Mouse (Mus musculus) midbrain, embryonic 15.5 days (tissue): ENCODE results near the gene Krt1. TPM values are rescaled to one million over a fixed set of nuclear protein-coding genes. Genes with fewer than 3 reads are reported as not detected.
A peak's percentile ranks its signal among the peaks of the same experiment; 100 is the strongest.

Experiments used
- ATAC-seq: fragments of 200-750 bp; cut with Nextera tagmentation; replicated peaks from 2 replicates; pipeline ENCODE4 v1.8.0; 2017; ENCODE audit warnings: moderate TSS enrichment
- H3K27ac ChIP-seq: fragments of 300-500 bp; sonication (generic); 2 replicates; pipeline ENCODE4 v1.5.1; 2015; ENCODE audit warnings: mild to moderate bottlenecking, inconsistent platforms
- H3K27me3 ChIP-seq: fragments of 300-500 bp; sonication (generic); replicated peaks from 2 replicates; pipeline ENCODE4 v1.6.1; 2015; ENCODE audit warnings: inconsistent platforms
- H3K36me3 ChIP-seq: fragments of 300-500 bp; sonication (generic); replicated peaks from 2 replicates; pipeline ENCODE4 v1.6.1; 2015; ENCODE audit warnings: inconsistent platforms
- H3K4me1 ChIP-seq: fragments of 300-500 bp; sonication (generic); 2 replicates; pipeline ENCODE4 v1.6.1; 2015; ENCODE audit warnings: inconsistent platforms
- H3K4me2 ChIP-seq: fragments of 300-500 bp; sonication (generic); 2 replicates; pipeline ENCODE4 v1.6.1; 2015; ENCODE audit warnings: inconsistent platforms, mild to moderate bottlenecking, moderate library complexity
- H3K4me3 ChIP-seq: fragments of 300-500 bp; sonication (generic); 2 replicates; pipeline ENCODE4 v1.5.1; 2015; ENCODE audit warnings: mild to moderate bottlenecking, inconsistent platforms
- H3K9ac ChIP-seq: fragments of 300-500 bp; sonication (generic); 2 replicates; pipeline ENCODE4 v1.6.1; 2015; ENCODE audit warnings: mild to moderate bottlenecking, inconsistent platforms
- H3K9me3 ChIP-seq: fragments of 300-500 bp; sonication (generic); 2 replicates; pipeline ENCODE4 v1.6.1; 2016; ENCODE audit warnings: inconsistent platforms
- WGBS: fragments of 180-500 bp; shearing (Covaris S2); methylation state at CpG from one replicate; pipeline ENCODE4 v1.1.7; 2015; ENCODE audit warnings: mixed read lengths; 5-methylcytosine and 5-hydroxymethylcytosine counted together
- polyA plus RNA-seq: library from polyadenylated mRNA; unstranded; fragments of >200 nt; fragmentation: Nextera tagmentation; extraction: Ambion mirVana; gene quantifications from 2 replicates; pipeline ENCODE4 v1.2.1, GENCODE M21; 2015

The Krt1 gene
- polyA plus RNA-seq: 12.3 and 12.8 TPM in 2 replicates

DNA sequence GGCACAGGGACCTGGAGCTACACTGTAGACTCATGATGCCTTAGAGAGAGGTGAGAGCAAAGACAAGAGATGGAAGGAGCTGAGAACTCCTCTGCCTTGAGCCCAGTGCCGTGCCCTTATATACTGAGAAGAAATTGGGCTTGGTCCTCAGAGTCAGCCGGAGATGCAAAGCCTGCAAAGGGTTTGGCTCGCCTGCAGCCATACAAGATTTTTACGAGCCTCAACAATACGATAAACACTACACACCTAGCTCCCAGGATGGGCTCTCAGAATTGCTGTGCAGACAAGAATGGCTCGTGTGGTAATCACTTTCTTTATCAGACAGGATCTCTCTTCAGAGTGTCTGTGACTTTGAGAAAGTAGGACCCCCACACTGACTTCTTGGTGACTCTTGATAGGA, at the start of gene Krt1:
Krt1 (minus strand) TSS at position 101 of the 400 bp plus-strand sequence.
- H3K9me3 ChIP-seq: no peaks in the 10 kb centered on the region
- no peak within 1 kb of the TSS for H3K27ac ChIP-seq
- H3K9ac ChIP-seq: no peak within 1 kb of the TSS
- no peak within 1 kb of the TSS for H3K4me2 ChIP-seq
- no peak within 1 kb of the TSS for H3K4me3 ChIP-seq
- H3K27me3 ChIP-seq: no peaks in the 10 kb centered on the region
- H3K4me1 ChIP-seq: peaks cover 8% of the 10 kb centered on the region
- no peak for ATAC-seq
- WGBS: 84% methylated on average over 6 of the region's 6 CpGs
- H3K36me3 ChIP-seq: no peaks in the 10 kb centered on the region

- H3K4me1 ChIP-seq: no peaks in the 10 kb centered on the region
- H3K9me3 ChIP-seq: no peaks in the 10 kb centered on the region
- no peaks in the 10 kb centered on the region for H3K27me3 ChIP-seq
- WGBS: 93% methylated on average over 4 of the region's 4 CpGs
- no peak overlapping the region for H3K4me2 ChIP-seq
- H3K4me3 ChIP-seq: no peak overlapping the region
- no peaks in the 10 kb centered on the region for H3K36me3 ChIP-seq
- no peak overlapping the region for H3K27ac ChIP-seq
- ATAC-seq: no peak
- H3K9ac ChIP-seq: no peak overlapping the region
Observed at GRCm38 (mm10) chr15:101895216-101895615, 44.6 kb upstream of the Krt1 start.

- Histone ChIP-seq H3K9ac (no peak within 1 kb of the TSS), H3K4me3 (no peak within 1 kb of the TSS), H3K27ac (no peak within 1 kb of the TSS), H3K4me1 (no peaks in the 10 kb centered on the region), H3K4me2 (no peak within 1 kb of the TSS), H3K36me3 (no peaks in the 10 kb centered on the region), H3K9me3 (no peaks in the 10 kb centered on the region), H3K27me3 (no peaks in the 10 kb centered on the region)
- no peak for ATAC-seq
- WGBS: 55% methylated on average over 4 of the region's 4 CpGs
Observed at GRCm38 (mm10) chr15:101892820-101893219, 42.2 kb upstream of the Krt1 start, which contains the start of gene Krt76. Krt76 (minus strand) TSS chr15:101892920.

DNA sequence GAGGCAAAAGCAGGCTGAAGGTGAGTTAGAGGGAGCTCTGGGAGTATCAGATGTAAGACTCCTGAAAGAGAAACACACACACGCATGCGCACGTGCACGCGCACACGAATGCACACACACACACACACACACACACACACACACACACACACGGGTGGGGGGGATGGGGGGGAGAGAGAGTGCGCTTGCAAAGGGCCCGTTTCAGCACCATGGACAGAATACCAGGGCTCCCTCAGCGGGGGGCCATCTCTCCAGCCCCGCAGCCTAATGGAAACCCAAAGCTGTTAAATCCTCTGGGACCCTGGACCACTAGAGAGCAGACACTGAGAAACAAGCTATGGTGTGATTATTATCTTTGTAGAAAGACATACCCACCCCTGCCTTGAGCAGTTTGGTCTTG, 29.2 kb upstream of the Krt1 start:
- ATAC-seq: no peak
- Histone ChIP-seq H3K4me2 (peak overlapping the region; percentile 18; the same call in 1 of the 2 replicates), H3K4me3 (no peak overlapping the region), H3K36me3 (no peaks in the 10 kb centered on the region), H3K27me3 (no peaks in the 10 kb centered on the region), H3K4me1 (no peaks in the 10 kb centered on the region), H3K27ac (no peak overlapping the region), H3K9ac (no peak overlapping the region), H3K9me3 (no peaks in the 10 kb centered on the region)
- 26% methylated on average over 10 of the region's 11 CpGs for WGBS

GRCm38 (mm10) chr15:101878041-101878440, 27.4 kb upstream of the Krt1 start:
- H3K27me3 ChIP-seq: no peaks in the 10 kb centered on the region
- WGBS: 76% methylated on average over 2 of the region's 2 CpGs
- H3K9me3 ChIP-seq: no peaks in the 10 kb centered on the region
- no peak overlapping the region for H3K4me2 ChIP-seq
- no peaks in the 10 kb centered on the region for H3K4me1 ChIP-seq
- no peak overlapping the region for H3K27ac ChIP-seq
- ATAC-seq: no peak
- no peak overlapping the region for H3K9ac ChIP-seq
- no peak overlapping the region for H3K4me3 ChIP-seq
- H3K36me3 ChIP-seq: no peaks in the 10 kb centered on the region

GRCm38 (mm10) chr15:101874383-101874782, 23.8 kb upstream of the Krt1 start:
- Histone ChIP-seq H3K27me3 (no peaks in the 10 kb centered on the region), H3K4me1 (peaks cover 3% of the 10 kb centered on the region), H3K27ac (no peak overlapping the region), H3K9ac (no peak overlapping the region), H3K9me3 (no peaks in the 10 kb centered on the region), H3K4me2 (no peak overlapping the region), H3K36me3 (no peaks in the 10 kb centered on the region), H3K4me3 (no peak overlapping the region)
- WGBS: 88% methylated on average over 1 of the region's 1 CpGs
- no peak for ATAC-seq

- Histone ChIP-seq H3K4me3 (no peak overlapping the region), H3K4me1 (peaks cover 10% of the 10 kb centered on the region), H3K9ac (no peak overlapping the region), H3K4me2 (no peak overlapping the region), H3K9me3 (no peaks in the 10 kb centered on the region), H3K27ac (no peak overlapping the region), H3K36me3 (no peaks in the 10 kb centered on the region), H3K27me3 (no peaks in the 10 kb centered on the region)
- WGBS: 59% methylated on average over 4 of the region's 4 CpGs
- no peak for ATAC-seq
Observed at GRCm38 (mm10) chr15:101873231-101873630, 22.6 kb upstream of the Krt1 start.

- H3K27ac ChIP-seq: peak within 1 kb of the TSS; percentile 36; the same call in 1 of the 2 replicates
- no peak within 1 kb of the TSS for H3K4me2 ChIP-seq
- peak; percentile 70 for ATAC-seq
- H3K27me3 ChIP-seq: no peaks in the 10 kb centered on the region
- no peaks in the 10 kb centered on the region for H3K9me3 ChIP-seq
- H3K4me3 ChIP-seq: no peak within 1 kb of the TSS
- WGBS: 23% methylated on average over 6 of the region's 6 CpGs
- H3K9ac ChIP-seq: no peak within 1 kb of the TSS
- peaks cover 10% of the 10 kb centered on the region for H3K4me1 ChIP-seq
- no peaks in the 10 kb centered on the region for H3K36me3 ChIP-seq
Observed at GRCm38 (mm10) chr15:101869431-101869830, 18.8 kb upstream of the Krt1 start, which contains the start of gene Krt77. Krt77 (minus strand) TSS chr15:101869705.

- Histone ChIP-seq H3K4me3 (no peak overlapping the region), H3K9ac (no peak overlapping the region), H3K9me3 (no peaks in the 10 kb centered on the region), H3K36me3 (no peaks in the 10 kb centered on the region), H3K4me2 (no peak overlapping the region), H3K4me1 (peaks cover 10% of the 10 kb centered on the region), H3K27me3 (no peaks in the 10 kb centered on the region), H3K27ac (no peak overlapping the region)
- 83% methylated on average over 7 of the region's 7 CpGs for WGBS
- no peak for ATAC-seq
Observed at GRCm38 (mm10) chr15:101866754-101867153, 16.2 kb upstream of the Krt1 start.

DNA sequence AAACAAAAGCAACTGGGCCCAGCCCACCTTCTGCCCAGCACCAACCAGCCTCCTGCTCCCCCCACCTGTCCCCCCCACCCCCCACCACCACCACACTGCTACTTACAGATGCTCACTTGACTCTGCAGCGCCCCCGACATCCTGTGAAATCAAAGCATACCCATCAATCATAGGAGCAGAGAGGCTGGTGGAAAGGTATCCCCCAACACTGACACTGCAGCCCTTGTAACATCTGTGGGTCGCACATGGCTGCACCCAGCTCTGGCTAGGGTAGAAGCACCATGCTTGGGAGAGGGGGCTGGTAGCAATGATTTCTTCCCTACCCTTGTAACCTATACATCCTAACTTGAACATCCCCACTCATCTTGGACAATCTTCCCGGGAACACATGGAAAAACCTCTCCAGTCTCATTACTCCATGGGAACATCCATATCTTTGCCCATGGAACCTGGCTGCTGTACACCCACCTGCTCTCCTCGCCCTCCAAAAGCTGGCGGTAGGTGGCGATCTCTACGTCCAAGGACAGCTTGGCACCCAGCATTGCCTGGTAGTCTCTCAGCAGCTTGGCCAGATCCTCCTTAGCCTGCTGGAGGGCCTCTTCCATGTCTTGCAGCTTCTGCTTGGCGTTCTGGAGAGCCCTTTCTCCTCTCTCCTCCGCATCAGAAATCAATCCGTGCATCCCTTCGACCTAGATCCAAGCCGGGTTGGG, 10.0 kb upstream of the Krt1 start:
- H3K9me3 ChIP-seq: no peaks in the 10 kb centered on the region
- WGBS: 54% methylated on average over 13 of the region's 13 CpGs
- no peaks in the 10 kb centered on the region for H3K36me3 ChIP-seq
- peaks cover 12% of the 10 kb centered on the region for H3K4me1 ChIP-seq
- H3K9ac ChIP-seq: no peak overlapping the region
- H3K4me2 ChIP-seq: peak overlapping the region; percentile 95
- ATAC-seq: no peak
- H3K27me3 ChIP-seq: peaks cover 20% of the 10 kb centered on the region
- H3K4me3 ChIP-seq: no peak overlapping the region
- H3K27ac ChIP-seq: no peak overlapping the region

DNA sequence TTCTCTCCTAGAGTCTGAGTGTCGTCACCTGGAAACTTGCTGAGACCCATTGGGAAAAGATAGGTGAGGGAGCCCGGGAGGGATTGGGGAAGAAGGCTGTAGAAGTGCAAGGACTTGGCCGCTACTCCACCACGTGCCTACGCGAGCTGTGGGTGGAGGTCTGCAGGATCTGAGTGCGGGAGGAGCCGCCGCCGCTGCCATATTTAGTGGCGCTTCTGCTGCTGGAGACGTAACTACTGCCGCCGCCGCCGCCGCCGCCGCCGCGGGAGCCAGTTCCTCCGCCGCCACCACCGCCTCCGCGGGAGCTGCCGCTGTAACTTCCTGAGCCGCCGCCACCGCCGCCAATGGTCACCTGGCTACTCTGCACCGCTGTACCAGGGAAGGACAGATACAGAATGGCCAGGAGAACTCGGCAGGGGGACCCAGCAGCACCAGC, 9.2 kb upstream of the Krt1 start:
- Histone ChIP-seq H3K9ac (peak overlapping the region; percentile 48; the same call in 1 of the 2 replicates), H3K27me3 (peaks cover 20% of the 10 kb centered on the region), H3K4me3 (peak overlapping the region; percentile 49), H3K4me1 (peaks cover 12% of the 10 kb centered on the region), H3K27ac (no peak overlapping the region), H3K4me2 (peak overlapping the region; percentile 95), H3K36me3 (no peaks in the 10 kb centered on the region), H3K9me3 (no peaks in the 10 kb centered on the region)
- ATAC-seq: peak; percentile 52
- WGBS: under 1% methylated on average over 33 of the region's 33 CpGs

DNA sequence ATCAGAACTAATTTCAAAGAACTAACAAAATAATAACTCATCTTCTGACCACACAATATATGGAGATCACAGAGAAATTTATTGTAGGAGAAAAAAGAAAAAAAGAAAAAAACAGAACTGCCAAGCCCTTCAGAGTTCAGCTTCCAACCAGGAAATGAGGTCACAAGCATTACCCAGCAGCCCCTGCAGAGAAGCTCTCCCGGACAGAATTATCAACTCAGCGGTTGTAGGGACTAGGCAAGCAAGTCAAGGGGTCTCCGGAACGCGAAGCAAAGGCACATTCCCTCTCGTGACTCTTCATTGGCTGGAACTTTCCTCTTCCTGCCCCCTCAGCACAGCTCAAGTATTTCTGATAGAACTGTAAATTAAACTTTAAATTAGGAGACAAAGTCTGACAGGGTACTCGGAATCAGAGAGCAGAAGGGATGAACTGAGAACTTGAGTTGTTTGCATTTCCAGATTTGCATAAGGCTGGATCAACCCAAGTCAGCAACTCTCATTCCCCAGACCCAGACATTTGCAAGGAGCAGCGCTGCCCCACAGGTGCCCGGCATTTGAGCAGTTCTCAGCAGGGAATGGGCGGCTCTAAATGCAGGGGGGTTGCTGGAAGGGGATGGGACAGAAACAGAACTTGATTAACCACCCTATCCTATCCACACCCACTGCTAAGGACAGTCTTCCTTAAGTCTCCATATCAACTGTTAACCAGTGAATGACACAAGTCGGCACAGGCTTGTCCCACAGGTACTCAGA, 8.3 kb upstream of the Krt1 start:
- WGBS: 7% methylated on average over 11 of the region's 11 CpGs

More for the DNA sequence above, 8.3 kb upstream of the Krt1 start:
- peak overlapping the region; percentile 95 for H3K4me2 ChIP-seq
- no peak; the same call in 1 of the 2 replicates for ATAC-seq
- peak overlapping the region; percentile 49 for H3K4me3 ChIP-seq
- H3K4me1 ChIP-seq: peaks cover 12% of the 10 kb centered on the region
- H3K27ac ChIP-seq: no peak overlapping the region
- H3K36me3 ChIP-seq: no peaks in the 10 kb centered on the region
- H3K9ac ChIP-seq: no peak overlapping the region
- H3K9me3 ChIP-seq: no peaks in the 10 kb centered on the region
- H3K27me3 ChIP-seq: peaks cover 20% of the 10 kb centered on the region
